Mouse (Mus musculus) kidney, adult 2 months (tissue): ENCODE data around the gene Gdap2.

Experiments used
- CTCF ChIP-seq: fragments of 200-500 bp; conservative IDR thresholded peaks from 2 replicates; pipeline ENCODE4 v1.5.1; 2011; ENCODE audit warnings: low read depth, mild to moderate bottlenecking, control low read depth, low read length, moderate library complexity, mixed read lengths; ENCODE audit not compliant: insufficient read depth, insufficient read length
- POLR2A ChIP-seq: fragments of 200-500 bp; IDR thresholded peaks from one replicate; pipeline ENCODE4 v1.6.1; 2011; ENCODE audit warnings: low read depth, low read length, control low read depth

DNA sequence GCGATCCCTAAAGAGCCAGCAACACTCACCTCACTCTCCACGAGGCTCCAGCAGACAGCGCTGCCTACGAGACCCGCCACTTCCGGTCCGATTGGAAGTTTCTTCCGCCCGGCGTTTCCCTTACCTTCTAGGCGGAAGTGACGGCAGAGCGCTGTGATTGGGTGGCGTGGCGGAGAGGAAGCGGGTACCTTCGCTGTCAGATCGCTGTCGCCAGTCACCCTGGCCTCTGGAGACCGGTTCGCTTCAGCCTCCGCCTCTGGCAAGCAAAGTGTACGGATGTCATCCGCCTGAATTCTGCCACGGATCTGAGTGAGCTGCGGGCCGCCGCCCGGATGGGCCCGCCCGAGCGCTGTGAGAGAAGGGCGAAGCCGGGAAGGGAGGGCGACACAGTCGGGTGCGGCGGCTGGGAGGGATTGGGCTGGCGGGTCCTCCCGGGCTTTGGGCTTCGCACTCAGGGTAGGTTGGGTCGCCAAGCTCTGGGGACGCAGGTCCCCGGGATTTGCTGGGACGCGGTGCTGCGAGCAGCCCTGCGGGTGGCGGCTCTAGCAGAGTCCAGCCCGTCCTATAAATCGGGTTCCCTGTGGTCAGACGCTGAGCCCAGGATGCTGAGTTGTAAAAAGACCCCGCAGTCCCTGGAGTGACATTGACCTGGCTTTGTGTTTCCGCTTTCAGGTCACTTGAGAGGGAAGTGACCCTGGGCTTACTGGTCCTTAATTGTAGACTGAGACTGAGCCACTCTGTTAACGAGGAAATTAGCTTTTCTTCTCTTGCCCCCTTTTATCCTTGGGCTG, at the start of gene Gdap2, which contains the start of gene Wdr3:
- TF ChIP-seq CTCF (no peak), POLR2A (peak; percentile 91)
